26 mouse cellular contexts compared by ENCODE assay signal in genomic region chr6:13964013-13964412, GRCm38 (mm10).
"Had no signal": no experiment of that assay in that cellular context is flagged by ENCODE, and none has a peak within 500 bp of the region (broad histone marks: within the 10 kb centered on the region; RNA-seq: fewer than 3 reads in every experiment).

No protein-coding gene starts in this region.

- H3K9ac ChIP-seq: heart, embryonic 12.5 days; hindbrain, embryonic 12.5 days; hindbrain, embryonic 14.5 days; intestine, embryonic 15.5 days; limb, embryonic 12.5 days had no signal

- H3K27ac ChIP-seq: gastrocnemius, adult 2 months; heart, embryonic 10.5 days; hindbrain, embryonic 10.5 days; hindbrain, embryonic 12.5 days; hindbrain, embryonic 14.5 days; intestine, embryonic 15.5 days; layer of hippocampus, adult 2 months; left cerebral cortex, adult 2 months; limb, embryonic 10.5 days; limb, embryonic 12.5 days had no signal

- H3K4me2 ChIP-seq: heart, embryonic 12.5 days; hindbrain, embryonic 12.5 days; hindbrain, embryonic 14.5 days; intestine, embryonic 15.5 days; limb, embryonic 12.5 days; liver, embryonic 11.5 days had no signal

- H3K4me3 ChIP-seq: gastrocnemius, adult 2 months; heart, embryonic 10.5 days; heart, embryonic 12.5 days; hindbrain, embryonic 10.5 days; hindbrain, embryonic 12.5 days; intestine, embryonic 15.5 days; layer of hippocampus, adult 2 months; left cerebral cortex, adult 2 months; limb, embryonic 10.5 days; limb, embryonic 12.5 days had no signal

- DNase-seq: gastrocnemius, adult 2 months; gastrocnemius, postnatal 10 days; gastrocnemius, postnatal 25 days; heart, adult 18-20 months; heart, postnatal 10 days; heart, postnatal 4 days; kidney, adult 18-20 months; kidney, adult 8-10 months; kidney, postnatal 10 days; kidney, postnatal 25 days; kidney, postnatal 4 days; liver had no signal

- H3K4me1 ChIP-seq: heart, embryonic 10.5 days; heart, embryonic 12.5 days; hindbrain, embryonic 10.5 days; hindbrain, embryonic 12.5 days; intestine, embryonic 15.5 days; limb, embryonic 10.5 days; limb, embryonic 12.5 days had no signal

- ATAC-seq: hindbrain, embryonic 16.5 days; inflammation-experienced regulatory T-cells, adult 6 months; intestine, embryonic 15.5 days; intestine, postnatal 0 days had no signal

- H3K36me3 ChIP-seq: heart, embryonic 10.5 days; heart, embryonic 12.5 days; hindbrain, embryonic 10.5 days; hindbrain, embryonic 12.5 days; intestine, embryonic 15.5 days; limb, embryonic 10.5 days; limb, embryonic 12.5 days had no signal

- H3K27me3 ChIP-seq: heart, embryonic 12.5 days; hindbrain, embryonic 12.5 days; intestine, embryonic 15.5 days; limb, embryonic 12.5 days had no signal

- H3K9me3 ChIP-seq: heart, embryonic 10.5 days; heart, embryonic 12.5 days; hindbrain, embryonic 10.5 days; hindbrain, embryonic 12.5 days; intestine, embryonic 15.5 days; limb, embryonic 10.5 days; limb, embryonic 12.5 days had no signal
